In genomic region chr13:18281084-18281483, GRCm38 (mm10) we compare ENCODE assay signal across 9 mouse cellular contexts.
DNase-seq lines count a peak whose midpoint lies in the region; ATAC-seq and TF ChIP-seq lines count a peak whose summit lies in the region.
"Had no signal": no experiment of that assay in that cellular context is flagged by ENCODE, and none has a peak within 500 bp of the region (broad histone marks: within the 10 kb centered on the region; RNA-seq: fewer than 3 reads in every experiment).

No protein-coding gene starts in this region.

- 5% methylated on average over 3 of the region's 3 CpGs for WGBS in forebrain, embryonic 12.5 days
- 7% methylated on average over 3 of the region's 3 CpGs for WGBS in midbrain, embryonic 15.5 days
- WGBS in lung, postnatal 0 days: 59% methylated on average over 3 of the region's 3 CpGs

- no peaks in the 10 kb centered on the region for H3K27me3 ChIP-seq in forebrain, embryonic 12.5 days
- H3K27me3 ChIP-seq in midbrain, embryonic 15.5 days (replicated peaks): no peaks in the 10 kb centered on the region
- H3K27me3 ChIP-seq in lung, postnatal 0 days (replicated peaks; ENCODE audit: insufficient read depth, low read length): no peaks in the 10 kb centered on the region

- no peak for TF ChIP-seq EP300 in lung, postnatal 0 days (IDR thresholded peaks at IDR 0.05)

- no peaks in the 10 kb centered on the region for H3K9me3 ChIP-seq in forebrain, embryonic 12.5 days
- H3K9me3 ChIP-seq in midbrain, embryonic 15.5 days: no peaks in the 10 kb centered on the region
- H3K9me3 ChIP-seq in lung, postnatal 0 days (ENCODE audit: low read length): no peaks in the 10 kb centered on the region

- H3K36me3 ChIP-seq in forebrain, embryonic 12.5 days (replicated peaks): no peaks in the 10 kb centered on the region
- no peaks in the 10 kb centered on the region for H3K36me3 ChIP-seq in midbrain, embryonic 15.5 days (replicated peaks)
- H3K36me3 ChIP-seq in lung, postnatal 0 days (ENCODE audit: insufficient read depth, low read length): no peaks in the 10 kb centered on the region

- H3K9ac ChIP-seq in forebrain, embryonic 12.5 days: no peak overlapping the region
- no peak overlapping the region for H3K9ac ChIP-seq in midbrain, embryonic 15.5 days
- H3K9ac ChIP-seq in lung, postnatal 0 days (replicated peaks; ENCODE audit: low read depth): no peak overlapping the region

- peaks cover 26% of the 10 kb centered on the region for H3K4me1 ChIP-seq in forebrain, embryonic 12.5 days
- H3K4me1 ChIP-seq in midbrain, embryonic 15.5 days: peaks cover 15% of the 10 kb centered on the region
- H3K4me1 ChIP-seq in lung, postnatal 0 days (ENCODE audit: insufficient read depth, low read depth, low read length): no peaks in the 10 kb centered on the region

- peak; percentile 52 for DNase-seq in Muller cell, postnatal 12 days (ENCODE audit: inconsistent ontology term)
- DNase-seq in layer of hippocampus, postnatal 10 days (ENCODE audit: low spot score in 2 of 2): peak; percentile 27
- no peak for DNase-seq in lung, adult 18-20 months
- DNase-seq in thymus, postnatal 4 days: no peak
- DNase-seq in lung, postnatal 0 days (ENCODE audit: low spot score): no peak
- DNase-seq: heart, adult 2 months had no signal

- peak overlapping the region; percentile 17; the same call in 1 of the 2 replicates for H3K4me2 ChIP-seq in forebrain, embryonic 12.5 days
- H3K4me2 ChIP-seq in midbrain, embryonic 15.5 days: no peak overlapping the region
- H3K4me2 ChIP-seq in lung, postnatal 0 days (replicated peaks; ENCODE audit: low read depth, low read length): no peak overlapping the region

- H3K4me3 ChIP-seq in forebrain, embryonic 12.5 days (replicated peaks): no peak overlapping the region
- no peak overlapping the region for H3K4me3 ChIP-seq in midbrain, embryonic 15.5 days
- no peak overlapping the region for H3K4me3 ChIP-seq in lung, postnatal 0 days (ENCODE audit: low read depth, low read length)
- H3K4me3 ChIP-seq: heart, adult 2 months had no signal

- TF ChIP-seq CTCF in lung, postnatal 0 days (IDR thresholded peaks at IDR 0.05): no peak

- H3K27ac ChIP-seq in forebrain, embryonic 12.5 days: peak overlapping the region; percentile 85
- H3K27ac ChIP-seq in midbrain, embryonic 15.5 days: peak overlapping the region; percentile 74
- no peak overlapping the region for H3K27ac ChIP-seq in lung, postnatal 0 days (ENCODE audit: low read length)
- H3K27ac ChIP-seq: heart, adult 2 months had no signal

- ATAC-seq in forebrain, embryonic 12.5 days (ENCODE audit: low FRiP score): peak; percentile 90
- ATAC-seq in midbrain, embryonic 15.5 days (replicated peaks): peak; percentile 94
- no peak for ATAC-seq in erythroid progenitor cell, adult 5-6 weeks (replicated peaks; ENCODE audit: low FRiP score, poor library complexity, severe bottlenecking)
- ATAC-seq in lung, postnatal 0 days: no peak

Comparison
In these comparisons a context has a peak if more than half of its experiments do, and no peak if none do; other contexts are left out.
1. DNase-seq: peak in Muller cell, postnatal 12 days (single experiment) and layer of hippocampus, postnatal 10 days (2 of 2); none in lung, adult 18-20 months (0 of 2), thymus, postnatal 4 days (single experiment) and lung, postnatal 0 days (single experiment).
2. ATAC-seq: peak in forebrain, embryonic 12.5 days (single experiment) and midbrain, embryonic 15.5 days (single experiment); none in erythroid progenitor cell, adult 5-6 weeks (single experiment) and lung, postnatal 0 days (single experiment).